Mouse (Mus musculus) gastrocnemius, postnatal 10 days (tissue): ENCODE results near the gene Cln3. TPM values are rescaled to one million over a fixed set of nuclear protein-coding genes. Genes with fewer than 3 reads are reported as not detected.

ENCODE experiments used
- microRNA-seq, 2 experiments: library from miRNA; unstranded; fragments of <30 nt; microRNA quantifications; one replicate each; pipeline ENCODE4 v1.2.0; 2021
- total RNA-seq, 2 experiments: library from RNA; stranded (reverse); gene quantifications; 2 replicates each; pipeline ENCODE4 v1.2.3; 2021

The Cln3 gene
- total RNA-seq, 2 experiments from 2014 or later: 6.3 to 14.3 TPM

Small RNA genes lying within 50 kb of the gene (microRNA-seq; reads per million reads assigned to microRNA genes)
- gene Mir7059: 0.50 to 0.95 reads per million in 2 experiments

Other genes with a start within 250 kb of the Cln3 start
- 1 to 10 TPM in 1 of 2 experiments, under 1 TPM in 1; 0.42 to 1.1 TPM for gene Lat, start 216.2 kb downstream of the Cln3 start, total RNA-seq
- gene Spns1, start 208.4 kb downstream of the Cln3 start, total RNA-seq: 10 to 100 TPM; 25.1 to 28.0 TPM
- gene Nfatc2ip, start 189.1 kb downstream of the Cln3 start, total RNA-seq: 1 to 10 TPM; 3.1 to 3.2 TPM
- under 1 TPM; 0.35 to 0.72 TPM for gene Cd19, start 170.9 kb downstream of the Cln3 start, total RNA-seq
- 10 to 100 TPM; 11.4 to 15.2 TPM for gene Rabep2, start 157.1 kb downstream of the Cln3 start, total RNA-seq
- over 10,000 TPM; 11,325 to 12,607 TPM for gene Atp2a1, start 122.7 kb downstream of the Cln3 start, total RNA-seq
- gene Sh2b1, start 110.4 kb downstream of the Cln3 start, total RNA-seq: 10 to 100 TPM; 52.0 to 53.7 TPM
- 100 to 1,000 TPM in 1 of 2 experiments, 10 to 100 TPM in 1; 99.0 to 114 TPM for gene Tufm, start 98.5 kb downstream of the Cln3 start, total RNA-seq
- 10 to 100 TPM; 33.6 to 45.6 TPM for gene Atxn2l, start 82.4 kb downstream of the Cln3 start, total RNA-seq
- gene Eif3c, start 19.4 kb downstream of the Cln3 start, total RNA-seq: 100 to 1,000 TPM; 147 to 153 TPM
- gene Apobr, start 875 bp downstream of the Cln3 start, total RNA-seq: 1 to 10 TPM in 1 of 2 experiments, under 1 TPM in 1; 0.59 to 1.0 TPM
- gene Il27, start 9.1 kb upstream of the Cln3 start, total RNA-seq: not detected
- gene Nupr1, start 45.0 kb upstream of the Cln3 start, total RNA-seq: 10 to 100 TPM; 19.0 to 25.3 TPM
- gene Sgf29, start 63.5 kb upstream of the Cln3 start, total RNA-seq: 10 to 100 TPM; 21.9 to 22.9 TPM
- 10 to 100 TPM; 13.8 to 24.7 TPM for gene Sult1a1, start 90.6 kb upstream of the Cln3 start, total RNA-seq
- gene Bola2, start 109.6 kb upstream of the Cln3 start, total RNA-seq: 10 to 100 TPM; 53.6 to 54.4 TPM
- 1 to 10 TPM; 4.2 to 6.1 TPM for gene Slx1b, start 110.0 kb upstream of the Cln3 start, total RNA-seq
- 1 to 10 TPM; 5.0 to 7.0 TPM for gene Coro1a, start 122.0 kb upstream of the Cln3 start, total RNA-seq
- 10 to 100 TPM; 43.7 to 54.7 TPM for gene Mapk3, start 173.8 kb upstream of the Cln3 start, total RNA-seq
- gene Gdpd3, start 180.5 kb upstream of the Cln3 start, total RNA-seq: 1 to 10 TPM; 1.0 to 4.0 TPM
- 10 to 100 TPM; 56.3 to 62.9 TPM for gene Ypel3, start 191.1 kb upstream of the Cln3 start, total RNA-seq
- gene Tbx6, start 195.7 kb upstream of the Cln3 start, total RNA-seq: under 1 TPM; 0.38 to 0.75 TPM
- 10 to 100 TPM; 44.2 to 48.8 TPM for gene Ppp4c, start 206.7 kb upstream of the Cln3 start, total RNA-seq
- 10 to 100 TPM; 10.3 to 10.5 TPM for gene Fam57b, start 211.9 kb upstream of the Cln3 start, total RNA-seq
- gene 4930451I11Rik, start 245.8 kb upstream of the Cln3 start, total RNA-seq: not detected